8 mouse cellular contexts compared by ENCODE assay signal in the genomic region with DNA sequence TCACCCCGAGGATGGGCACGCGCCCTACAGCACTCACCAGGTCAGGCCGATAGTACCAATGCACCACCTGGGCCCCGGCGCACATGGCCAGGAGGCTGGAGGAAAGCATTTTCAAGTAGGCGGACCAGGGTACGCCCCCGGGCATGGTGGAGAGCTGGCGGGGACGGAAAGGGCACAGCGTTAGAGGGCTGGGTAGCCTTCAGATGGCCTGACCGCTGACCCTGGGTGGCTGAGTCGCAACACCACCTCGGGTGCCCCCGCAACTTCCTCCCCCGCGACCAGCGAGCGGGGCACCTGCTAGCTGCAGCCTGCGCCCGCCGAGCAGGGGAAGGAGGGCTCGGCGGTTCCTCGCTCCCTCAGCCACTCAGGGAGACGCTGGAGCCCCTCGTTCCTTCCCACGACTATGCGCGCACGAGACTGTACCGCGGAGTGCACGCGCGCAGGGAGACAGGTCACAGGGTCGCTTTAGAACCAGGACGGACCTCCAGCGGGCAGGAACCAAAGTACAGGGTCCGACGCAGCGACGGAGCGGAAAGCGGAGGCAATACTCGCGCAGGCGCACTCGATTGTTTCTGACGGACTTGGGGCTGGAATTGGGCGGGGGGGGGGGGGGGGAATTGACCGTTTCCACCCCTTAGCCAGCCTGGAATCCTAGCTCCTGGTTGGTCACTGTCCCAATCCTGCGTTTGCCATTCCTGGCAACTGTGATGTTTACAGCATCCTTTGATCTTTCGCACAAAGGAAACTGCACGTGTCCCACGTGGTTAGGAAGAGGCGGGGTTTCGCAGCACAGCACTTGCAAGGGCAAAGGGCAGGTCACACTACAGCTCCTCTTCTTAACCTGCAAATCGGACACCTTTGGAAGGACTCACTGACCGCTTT. TPM values are rescaled to one million over a fixed set of nuclear protein-coding genes. Genes with fewer than 3 reads are reported as not detected.
DNase-seq lines count a peak whose midpoint lies in the region; ATAC-seq and TF ChIP-seq lines count a peak whose summit lies in the region.

TSS of gene 1190007I07Rik (minus strand) at position 558 of the 882 bp plus-strand sequence.

- H3K9ac ChIP-seq in heart, embryonic 11.5 days (ENCODE audit: low read depth, low read length), result peak within 1 kb of the TSS; percentile 83
- H3K9ac ChIP-seq in kidney, embryonic 16.5 days (replicated peaks; ENCODE audit: low read length), result peak within 1 kb of the TSS; percentile 85
- peak within 1 kb of the TSS; percentile 87 for H3K9ac ChIP-seq in liver, adult 2 months (ENCODE audit: low read depth, low read length)

- peak within 1 kb of the TSS; percentile 44 for H3K4me3 ChIP-seq in C2C12 (ENCODE audit: insufficient read depth, poor library complexity, severe bottlenecking)
- peak within 1 kb of the TSS; percentile 65 for H3K4me3 ChIP-seq in erythroblast, embryonic 14.5 days (replicated peaks)
- peak within 1 kb of the TSS; percentile 76 for H3K4me3 ChIP-seq in heart, embryonic 11.5 days (ENCODE audit: low read depth, low read length)
- H3K4me3 ChIP-seq in kidney, embryonic 16.5 days (ENCODE audit: low read length), result peak within 1 kb of the TSS; percentile 80
- peak within 1 kb of the TSS; percentile 78 for H3K4me3 ChIP-seq in liver, adult 2 months (ENCODE audit: insufficient read depth, low read depth, low read length)
- peak within 1 kb of the TSS; percentile 45 for H3K4me3 ChIP-seq in myocyte

- peak within 1 kb of the TSS; percentile 71 for H3K4me2 ChIP-seq in heart, embryonic 11.5 days
- H3K4me2 ChIP-seq in kidney, embryonic 16.5 days (replicated peaks; ENCODE audit: low read depth, low read length), result peak within 1 kb of the TSS; percentile 67
- peak within 1 kb of the TSS; percentile 84 for H3K4me2 ChIP-seq in myocyte (ENCODE audit: low read depth)

- peak; percentile 85 for ATAC-seq in heart, embryonic 11.5 days (replicated peaks; ENCODE audit: insufficient number of reproducible peaks, low FRiP score, low TSS enrichment)
- ATAC-seq in kidney, embryonic 16.5 days (ENCODE audit: low FRiP score, low TSS enrichment), result peak; percentile 92

- H3K27ac ChIP-seq in heart, embryonic 11.5 days (ENCODE audit: low read depth, low read length), result peak within 1 kb of the TSS; percentile 71
- H3K27ac ChIP-seq in kidney, embryonic 16.5 days (ENCODE audit: low read length), result peak within 1 kb of the TSS; percentile 87
- H3K27ac ChIP-seq in liver, adult 2 months (replicated peaks; ENCODE audit: insufficient read depth, low read depth, low read length), result peak within 1 kb of the TSS; percentile 84

- no peaks in the 10 kb centered on the region for H3K36me3 ChIP-seq in C2C12 (ENCODE audit: control insufficient read depth, insufficient read depth)
- H3K36me3 ChIP-seq in erythroblast, embryonic 14.5 days (ENCODE audit: control insufficient read depth), result no peaks in the 10 kb centered on the region
- no peaks in the 10 kb centered on the region for H3K36me3 ChIP-seq in heart, embryonic 11.5 days (ENCODE audit: control insufficient read depth, insufficient read depth, low read length)
- H3K36me3 ChIP-seq in kidney, embryonic 16.5 days (ENCODE audit: insufficient read depth, low read length), result no peaks in the 10 kb centered on the region
- H3K36me3 ChIP-seq in liver, adult 2 months (ENCODE audit: control insufficient read depth, insufficient read depth, low read length), result no peaks in the 10 kb centered on the region
- no peaks in the 10 kb centered on the region for H3K36me3 ChIP-seq in myocyte (ENCODE audit: control insufficient read depth, insufficient read depth)
- H3K36me3 ChIP-seq in splenic B cell, adult 2 months (ENCODE audit: control insufficient read depth, insufficient read depth, low read length, poor library complexity, severe bottlenecking), result no peaks in the 10 kb centered on the region

- peak; percentile 97 for DNase-seq in brain, embryonic 14.5 days (ENCODE audit: low read depth)
- DNase-seq in liver, adult 2 months (ENCODE audit: extremely low read depth, low read depth, low spot score), result peak; percentile 100
- peak; percentile 93 for DNase-seq in splenic B cell, adult 2 months (ENCODE audit: low read depth, low spot score)

- peak within 1 kb of the TSS; percentile 74 for H3ac ChIP-seq in C2C12 (ENCODE audit: control insufficient read depth, insufficient read length, low read depth)
- peak within 1 kb of the TSS; percentile 15 for H3ac ChIP-seq in myocyte (ENCODE audit: control insufficient read depth, insufficient read length)

- H3K79me2 ChIP-seq in C2C12 (ENCODE audit: control insufficient read depth, insufficient read depth) (no peaks in the 10 kb centered on the region), myocyte (ENCODE audit: control insufficient read depth, insufficient read depth) (no peaks in the 10 kb centered on the region)
- H3K79me2 ChIP-seq in liver, adult 2 months (ENCODE audit: control insufficient read depth, insufficient read depth, low read length), result no peaks in the 10 kb centered on the region

- peaks cover 14% of the 10 kb centered on the region for H3K4me1 ChIP-seq in erythroblast, embryonic 14.5 days (ENCODE audit: control insufficient read depth)
- peaks cover 4% of the 10 kb centered on the region; the same call in 1 of the 2 replicates for H3K4me1 ChIP-seq in heart, embryonic 11.5 days (ENCODE audit: control insufficient read depth, insufficient read depth, low read length)
- 0 out of 2 replicates have a peak, but pooled peaks cover 5% of the 10 kb centered on the region for H3K4me1 ChIP-seq in kidney, embryonic 16.5 days (ENCODE audit: insufficient read depth, low read length)
- peaks cover 2% of the 10 kb centered on the region for H3K4me1 ChIP-seq in liver, adult 2 months (ENCODE audit: control insufficient read depth, insufficient read depth, low read length)

- TF ChIP-seq CTCF in C2C12 (IDR thresholded peaks at IDR 0.05; ENCODE audit: control insufficient read depth, insufficient read depth, insufficient read length), result no peak
- peak; percentile 12; the same call in 1 of the 2 replicates for TF ChIP-seq CTCF in brain, embryonic 14.5 days (IDR thresholded peaks at IDR 0.05; ENCODE audit: borderline replicate concordance, extremely low read depth, insufficient read depth, insufficient read length)
- no peak for TF ChIP-seq CTCF in liver, adult 2 months (IDR thresholded peaks at IDR 0.05; ENCODE audit: low read depth, low read length)

- no peaks in the 10 kb centered on the region for H3K9me3 ChIP-seq in erythroblast, embryonic 14.5 days (ENCODE audit: control insufficient read depth, low read length)
- H3K9me3 ChIP-seq in heart, embryonic 11.5 days (replicated peaks; ENCODE audit: control insufficient read depth, low read length), result no peaks in the 10 kb centered on the region
- no peaks in the 10 kb centered on the region for H3K9me3 ChIP-seq in kidney, embryonic 16.5 days (ENCODE audit: low read length)

- no peak for TF ChIP-seq POLR2A in brain, embryonic 14.5 days (IDR thresholded peaks at IDR 0.05; ENCODE audit: borderline replicate concordance, extremely low read depth, insufficient read depth, insufficient read length, poor library complexity, severe bottlenecking)
- no peak; the same call in 1 of the 2 replicates for TF ChIP-seq POLR2A in liver, adult 2 months (IDR thresholded peaks at IDR 0.05; ENCODE audit: extremely low read depth, insufficient read depth, low read length)
- TF ChIP-seq POLR2A in myocyte (IDR thresholded peaks at IDR 0.05; ENCODE audit: insufficient read length, low read depth), result peak; percentile 61

- no peaks in the 10 kb centered on the region for H3K79me3 ChIP-seq in C2C12 (ENCODE audit: low read depth)

- under 1% methylated on average over 61 of the region's 61 CpGs for WGBS in heart, embryonic 11.5 days (ENCODE audit: insufficient replicate concordance)
- under 1% methylated on average over 48 of the region's 61 CpGs for WGBS in kidney, embryonic 16.5 days
- under 1% methylated on average over 59 of the region's 61 CpGs for WGBS in liver, adult 2 months

- H3K27me3 ChIP-seq in C2C12 (ENCODE audit: control insufficient read depth, insufficient read depth, insufficient read length) (no peaks in the 10 kb centered on the region), myocyte (ENCODE audit: control insufficient read depth, insufficient read depth, insufficient read length) (no peaks in the 10 kb centered on the region)
- no peaks in the 10 kb centered on the region for H3K27me3 ChIP-seq in erythroblast, embryonic 14.5 days (ENCODE audit: control insufficient read depth)
- H3K27me3 ChIP-seq in heart, embryonic 11.5 days (ENCODE audit: control insufficient read depth, insufficient read depth, low read length), result no peaks in the 10 kb centered on the region
- H3K27me3 ChIP-seq in kidney, embryonic 16.5 days (ENCODE audit: insufficient read depth, low read length), result no peaks in the 10 kb centered on the region
- no peaks in the 10 kb centered on the region for H3K27me3 ChIP-seq in liver, adult 2 months (ENCODE audit: control insufficient read depth, insufficient read depth, low read length)
- no peaks in the 10 kb centered on the region for H3K27me3 ChIP-seq in splenic B cell, adult 2 months (ENCODE audit: control insufficient read depth, insufficient read depth, low read length, poor library complexity, severe bottlenecking)

TF ChIP-seq in C2C12, 6 proteins besides CTCF, POLR2A, EP300 and RAD21 (continues in another document):
- peak; percentile 93 for TF ChIP-seq USF1 (IDR thresholded peaks at IDR 0.05; ENCODE audit: low read depth)
- TF ChIP-seq CEBPB (IDR thresholded peaks at IDR 0.05; ENCODE audit: low read depth), result no peak
- no peak for TF ChIP-seq MYOG (IDR thresholded peaks at IDR 0.05; ENCODE audit: control insufficient read depth, extremely low read depth, insufficient read length)
- no peak for TF ChIP-seq FOSL1 (IDR thresholded peaks at IDR 0.05; ENCODE audit: insufficient read depth, low read length, poor library complexity, severe bottlenecking)
- peak; percentile 95 for TF ChIP-seq MAX (IDR thresholded peaks at IDR 0.05)

TF ChIP-seq in myocyte, 11 proteins besides CTCF, POLR2A, EP300 and RAD21 (continues in another document):
- TF ChIP-seq MAX (IDR thresholded peaks at IDR 0.05; ENCODE audit: low read depth) (no peak), POLR2AphosphoS2 (IDR thresholded peaks at IDR 0.05; ENCODE audit: insufficient read length, low read depth) (peak; percentile 30), CEBPB (IDR thresholded peaks at IDR 0.05; ENCODE audit: insufficient read depth, poor library complexity, severe bottlenecking) (no peak), E2F4 (IDR thresholded peaks at IDR 0.05; ENCODE audit: insufficient read depth) (no peak), TCF12 (IDR thresholded peaks at IDR 0.05; ENCODE audit: insufficient read depth, poor library complexity, severe bottlenecking) (no peak), TCF3 (IDR thresholded peaks at IDR 0.05; ENCODE audit: insufficient read length, low read depth) (no peak)

RNA-seq across cellular contexts. Expression of gene 1190007I07Rik, which starts in this region (rescaled TPM):
- polyA plus RNA-seq in C2C12 (2012; fragmentation: generic; extraction: Trizol), result 16.6 TPM
- polyA plus RNA-seq in brain, embryonic 14.5 days (2012; rRNA removed), result 33.1 and 52.4 TPM in 2 replicates
- polyA plus RNA-seq in erythroblast, embryonic 14.5 days (2012), result 0.70 and 0.98 TPM in 2 replicates
- 37.2 and 38.2 TPM in 2 replicates for polyA plus RNA-seq in heart, embryonic 11.5 days (2014; fragmentation: Nextera tagmentation; extraction: Ambion mirVana)
- polyA plus RNA-seq in kidney, embryonic 16.5 days (2015; fragmentation: Nextera tagmentation; extraction: Ambion mirVana), result 43.2 and 45.3 TPM in 2 replicates
- 18.1 and 24.3 TPM in 2 replicates for total RNA-seq in liver, adult 2 months (2014; rRNA removed)
- polyA plus RNA-seq in liver, adult 2 months (2012; rRNA removed), result 42.0 and 48.5 TPM in 2 replicates
- polyA plus RNA-seq in myocyte (2012; fragmentation: generic; extraction: Trizol), result 13.4 TPM

Comparison
In these comparisons a context has a peak if more than half of its experiments do, and no peak if none do; other contexts are left out.
1. Peak in every context shown above with its lines: DNase-seq, ATAC-seq, H3K4me3 ChIP-seq and H3K27ac ChIP-seq.